Mouse (Mus musculus) layer of hippocampus, adult 8-10 months (tissue): ENCODE results near the gene Emp3. TPM values are rescaled to one million over a fixed set of nuclear protein-coding genes. Genes with fewer than 3 reads are reported as not detected.

ENCODE experiments used
- DNase-seq, 2 experiments: peaks; one replicate each; pipeline ENCODE4 v3.0.0; 2022; ENCODE audit warnings: low spot score in 2 of 2
- total RNA-seq, 4 experiments: library from RNA; stranded (reverse); gene quantifications; 2 replicates each; pipeline ENCODE4 v1.2.4; 2022

The Emp3 gene
- total RNA-seq, 4 experiments from 2014 or later: 2.6 to 6.3 (median 6.2) TPM

GRCm38 (mm10) chr7:45870282-45871058 lies 50.7 kb downstream of the Emp3 start:
- DNase-seq: no peak

- DNase-seq: no peak
These were observed 51.4 kb downstream of the Emp3 start for GRCm38 (mm10) chr7:45869787-45870186.

- no peak for DNase-seq
These were observed 52.0 kb downstream of the Emp3 start for GRCm38 (mm10) chr7:45869107-45869670.

Other genes with a start within 250 kb of the Emp3 start
- 10 to 100 TPM in 3 of 4 experiments, 1 to 10 TPM in 1; 9.1 to 13.5 (median 11.6) TPM for gene Ntn5, start 237.4 kb downstream of the Emp3 start, total RNA-seq
- gene Sec1, start 227.0 kb downstream of the Emp3 start, total RNA-seq: 1 to 10 TPM; 1.6 to 4.6 (median 3.3) TPM
- 100 to 1,000 TPM; 158 to 230 (median 187) TPM for gene Car11, start 221.6 kb downstream of the Emp3 start, total RNA-seq
- 100 to 1,000 TPM in 2 of 4 experiments, 10 to 100 TPM in 2; 76.7 to 136 (median 109) TPM for gene Dbp, start 216.3 kb downstream of the Emp3 start, total RNA-seq
- gene Rpl18, start 205.9 kb downstream of the Emp3 start, total RNA-seq: 100 to 1,000 TPM; 385 to 434 (median 409) TPM
- gene Sphk2, start 203.4 kb downstream of the Emp3 start, total RNA-seq: 10 to 100 TPM; 28.1 to 36.7 (median 32.7) TPM
- gene Fam83e, start 200.2 kb downstream of the Emp3 start, total RNA-seq: under 1 TPM in 3 of 4 experiments, not detected in 1; 0.18 to 0.41 (median 0.19) TPM
- not detected for gene Spaca4, start 195.6 kb downstream of the Emp3 start, total RNA-seq
- gene Lmtk3, start 137.7 kb downstream of the Emp3 start, total RNA-seq: 100 to 1,000 TPM; 251 to 313 (median 283) TPM
- 10 to 100 TPM in 3 of 4 experiments, 1 to 10 TPM in 1; 9.9 to 12.5 (median 11.3) TPM for gene Sult2b1, start 136.7 kb downstream of the Emp3 start, total RNA-seq
- gene Cyth2, start 106.8 kb downstream of the Emp3 start, total RNA-seq: 100 to 1,000 TPM; 135 to 147 (median 139) TPM
- 1 to 10 TPM; 1.6 to 2.1 (median 1.8) TPM for gene Kcnj14, start 96.6 kb downstream of the Emp3 start, total RNA-seq
- 10 to 100 TPM; 19.3 to 24.7 (median 22.3) TPM for gene Grwd1, start 90.5 kb downstream of the Emp3 start, total RNA-seq
- gene Kdelr1, start 48.6 kb downstream of the Emp3 start, total RNA-seq: 10 to 100 TPM; 72.8 to 86.3 (median 79.1) TPM
- gene Grin2d, start 43.0 kb downstream of the Emp3 start, total RNA-seq: 10 to 100 TPM in 2 of 4 experiments, 1 to 10 TPM in 2; 8.6 to 11.1 (median 10.1) TPM
- gene Syngr4, start 24.7 kb downstream of the Emp3 start, total RNA-seq: under 1 TPM in 1 of 4 experiments, not detected in 3; 0.64 TPM
- 10 to 100 TPM; 19.8 to 24.1 (median 21.2) TPM for gene Tmem143, start 24.5 kb downstream of the Emp3 start, total RNA-seq
- gene Ccdc114, start 2.7 kb upstream of the Emp3 start, total RNA-seq: 1 to 10 TPM; 3.7 to 5.4 (median 4.5) TPM
- gene Abcc6, start 108.9 kb upstream of the Emp3 start, total RNA-seq: 1 to 10 TPM; 1.8 to 3.5 (median 2.6) TPM
- 100 to 1,000 TPM in 3 of 4 experiments, 10 to 100 TPM in 1; 96.7 to 108 (median 105) TPM for gene Nomo1, start 112.3 kb upstream of the Emp3 start, total RNA-seq
- 10 to 100 TPM; 30.2 to 36.4 (median 33.9) TPM for gene Kcnj11, start 179.4 kb upstream of the Emp3 start, total RNA-seq